Mouse (Mus musculus): ENCODE measurements around the gene Sfxn5.

- no peak for TF ChIP-seq CTCF (IDR thresholded peaks at IDR 0.05; ENCODE audit: low read depth)
- TF ChIP-seq EP300 (IDR thresholded peaks at IDR 0.05; ENCODE audit: low read depth): no peak
Observed at GRCm38 (mm10) chr6:85364439-85364838, 31.2 kb upstream of the Sfxn5 start.
